Mouse (Mus musculus): ENCODE data around the gene Orc1. TPM values are rescaled to one million over a fixed set of nuclear protein-coding genes. Genes with fewer than 3 reads are reported as not detected.

Gene Orc1
- polyA plus RNA-seq (2016; fragmentation: Nextera tagmentation; extraction: Ambion mirVana) = 25.0 and 25.8 TPM in 2 replicates

- H3K36me3 ChIP-seq (replicated peaks) = peaks cover 57% of the 10 kb centered on the region
- peak within 1 kb of the TSS; percentile 88 for H3K4me3 ChIP-seq
- no peaks in the 10 kb centered on the region for H3K27me3 ChIP-seq (replicated peaks; ENCODE audit: low read depth, poor library complexity, severe bottlenecking)
- WGBS = under 1% methylated on average over 64 of the region's 64 CpGs
- H3K9me3 ChIP-seq = 0 out of 2 replicates have a peak, but pooled peaks cover 3% of the 10 kb centered on the region
- H3K27ac ChIP-seq (replicated peaks) = peak within 1 kb of the TSS; percentile 90
- DNase-seq (ENCODE audit: low spot score) = peak; percentile 98
- H3K4me1 ChIP-seq = peaks cover 31% of the 10 kb centered on the region
These were observed at the start of gene Orc1, which contains the start of gene Prpf38a for GRCm38 (mm10) chr4:108578840-108579742. Gene Orc1 (plus strand): TSS chr4:108579423. Gene Prpf38a (minus strand): TSS chr4:108579336.

- Histone ChIP-seq H3K27ac (replicated peaks) (no peak overlapping the region), H3K27me3 (replicated peaks; ENCODE audit: low read depth, poor library complexity, severe bottlenecking) (no peaks in the 10 kb centered on the region), H3K9me3 (no peaks in the 10 kb centered on the region), H3K4me1 (no peaks in the 10 kb centered on the region), H3K36me3 (replicated peaks) (peaks cover 82% of the 10 kb centered on the region), H3K4me3 (no peak overlapping the region)
- WGBS = 90% methylated on average over 2 of the region's 2 CpGs
- no peak for DNase-seq (ENCODE audit: low spot score)
These were observed 39.5 kb upstream of the Orc1 start for GRCm38 (mm10) chr4:108539701-108540100.

- Histone ChIP-seq H3K27ac (replicated peaks) (no peak overlapping the region), H3K4me3 (no peak overlapping the region), H3K9me3 (no peaks in the 10 kb centered on the region), H3K27me3 (replicated peaks; ENCODE audit: low read depth, poor library complexity, severe bottlenecking) (no peaks in the 10 kb centered on the region), H3K36me3 (replicated peaks) (peaks cover 100% of the 10 kb centered on the region), H3K4me1 (no peaks in the 10 kb centered on the region)
- 89% methylated on average over 1 of the region's 1 CpGs for WGBS
- DNase-seq (ENCODE audit: low spot score) = no peak
These were observed 14.2 kb upstream of the Orc1 start for GRCm38 (mm10) chr4:108565026-108565425.

GRCm38 (mm10) chr4:108572644-108573043, 6.6 kb upstream of the Orc1 start:
- 95% methylated on average over 3 of the region's 3 CpGs for WGBS
- no peak for DNase-seq (ENCODE audit: low spot score)
- Histone ChIP-seq H3K27me3 (replicated peaks; ENCODE audit: low read depth, poor library complexity, severe bottlenecking) (no peaks in the 10 kb centered on the region), H3K9me3 (no peaks in the 10 kb centered on the region), H3K36me3 (replicated peaks) (peaks cover 91% of the 10 kb centered on the region), H3K27ac (replicated peaks) (no peak overlapping the region), H3K4me3 (no peak overlapping the region), H3K4me1 (peaks cover 6% of the 10 kb centered on the region)

GRCm38 (mm10) chr4:108579743-108580411, 654 bp downstream of the Orc1 start:
- H3K27ac ChIP-seq (replicated peaks) = peak overlapping the region; percentile 90
- H3K4me1 ChIP-seq = peaks cover 31% of the 10 kb centered on the region
- no peaks in the 10 kb centered on the region for H3K27me3 ChIP-seq (replicated peaks; ENCODE audit: low read depth, poor library complexity, severe bottlenecking)
- H3K36me3 ChIP-seq (replicated peaks) = peaks cover 53% of the 10 kb centered on the region
- WGBS = 1% methylated on average over 16 of the region's 16 CpGs
- peak overlapping the region; percentile 88 for H3K4me3 ChIP-seq
- DNase-seq (ENCODE audit: low spot score) = no peak
- 0 out of 2 replicates have a peak, but pooled peaks cover 3% of the 10 kb centered on the region for H3K9me3 ChIP-seq

- WGBS = 89% methylated on average over 2 of the region's 2 CpGs
- Histone ChIP-seq H3K27me3 (replicated peaks; ENCODE audit: low read depth, poor library complexity, severe bottlenecking) (no peaks in the 10 kb centered on the region), H3K4me1 (no peaks in the 10 kb centered on the region), H3K9me3 (no peaks in the 10 kb centered on the region), H3K4me3 (no peak overlapping the region), H3K27ac (replicated peaks) (no peak overlapping the region), H3K36me3 (replicated peaks) (peaks cover 92% of the 10 kb centered on the region)
- no peak for DNase-seq (ENCODE audit: low spot score)
These were observed 14.2 kb downstream of the Orc1 start for GRCm38 (mm10) chr4:108593376-108593775.

GRCm38 (mm10) chr4:108595785-108596184, 16.6 kb downstream of the Orc1 start:
- DNase-seq (ENCODE audit: low spot score) = no peak
- 84% methylated on average over 1 of the region's 1 CpGs for WGBS
- Histone ChIP-seq H3K9me3 (no peaks in the 10 kb centered on the region), H3K27me3 (replicated peaks; ENCODE audit: low read depth, poor library complexity, severe bottlenecking) (no peaks in the 10 kb centered on the region), H3K36me3 (replicated peaks) (peaks cover 94% of the 10 kb centered on the region), H3K27ac (replicated peaks) (no peak overlapping the region), H3K4me3 (no peak overlapping the region), H3K4me1 (no peaks in the 10 kb centered on the region)

GRCm38 (mm10) chr4:108598306-108598705, 19.1 kb downstream of the Orc1 start:
- H3K27ac ChIP-seq (replicated peaks) = no peak overlapping the region
- H3K36me3 ChIP-seq (replicated peaks) = peaks cover 97% of the 10 kb centered on the region
- DNase-seq (ENCODE audit: low spot score) = no peak
- WGBS = 90% methylated on average over 4 of the region's 4 CpGs
- no peaks in the 10 kb centered on the region for H3K27me3 ChIP-seq (replicated peaks; ENCODE audit: low read depth, poor library complexity, severe bottlenecking)
- H3K4me1 ChIP-seq = no peaks in the 10 kb centered on the region
- H3K9me3 ChIP-seq = peaks cover 2% of the 10 kb centered on the region; the same call in 1 of the 2 replicates
- no peak overlapping the region for H3K4me3 ChIP-seq

- no peak for DNase-seq (ENCODE audit: low spot score)
- Histone ChIP-seq H3K4me3 (no peak overlapping the region), H3K9me3 (peaks cover 2% of the 10 kb centered on the region; the same call in 1 of the 2 replicates), H3K27me3 (replicated peaks; ENCODE audit: low read depth, poor library complexity, severe bottlenecking) (no peaks in the 10 kb centered on the region), H3K36me3 (replicated peaks) (peaks cover 97% of the 10 kb centered on the region), H3K27ac (replicated peaks) (no peak overlapping the region), H3K4me1 (no peaks in the 10 kb centered on the region)
- WGBS = 96% methylated on average over 7 of the region's 7 CpGs
These were observed 22.6 kb downstream of the Orc1 start for GRCm38 (mm10) chr4:108601870-108602269.

GRCm38 (mm10) chr4:108608651-108609050, 29.4 kb downstream of the Orc1 start:
- Histone ChIP-seq H3K27ac (replicated peaks) (no peak overlapping the region), H3K36me3 (replicated peaks) (peaks cover 90% of the 10 kb centered on the region), H3K4me3 (no peak overlapping the region), H3K4me1 (no peaks in the 10 kb centered on the region), H3K27me3 (replicated peaks; ENCODE audit: low read depth, poor library complexity, severe bottlenecking) (no peaks in the 10 kb centered on the region), H3K9me3 (no peaks in the 10 kb centered on the region)
- WGBS = 88% methylated on average over 3 of the region's 3 CpGs
- DNase-seq (ENCODE audit: low spot score) = no peak

- Histone ChIP-seq H3K4me3 (no peak overlapping the region), H3K36me3 (replicated peaks) (peaks cover 85% of the 10 kb centered on the region), H3K9me3 (no peaks in the 10 kb centered on the region), H3K27me3 (replicated peaks; ENCODE audit: low read depth, poor library complexity, severe bottlenecking) (no peaks in the 10 kb centered on the region), H3K4me1 (no peaks in the 10 kb centered on the region), H3K27ac (replicated peaks) (no peak overlapping the region)
- WGBS = 89% methylated on average over 5 of the region's 5 CpGs
- no peak for DNase-seq (ENCODE audit: low spot score)
These were observed 31.7 kb downstream of the Orc1 start for GRCm38 (mm10) chr4:108610935-108611334.

GRCm38 (mm10) chr4:108618586-108618985, 39.4 kb downstream of the Orc1 start:
- peaks cover 21% of the 10 kb centered on the region for H3K4me1 ChIP-seq
- H3K9me3 ChIP-seq = no peaks in the 10 kb centered on the region
- peaks cover 38% of the 10 kb centered on the region for H3K36me3 ChIP-seq (replicated peaks)
- H3K4me3 ChIP-seq = peak overlapping the region; percentile 87
- no peak overlapping the region; the same call in 1 of the 2 replicates for H3K27ac ChIP-seq (replicated peaks)
- H3K27me3 ChIP-seq (replicated peaks; ENCODE audit: low read depth, poor library complexity, severe bottlenecking) = no peaks in the 10 kb centered on the region
- 68% methylated on average over 4 of the region's 4 CpGs for WGBS
- no peak for DNase-seq (ENCODE audit: low spot score)
